Mouse (Mus musculus) intestine, embryonic 16.5 days (tissue): ENCODE results near the gene Med27. TPM values are rescaled to one million over a fixed set of nuclear protein-coding genes. Genes with fewer than 3 reads are reported as not detected.
A peak's percentile ranks its signal among the peaks of the same experiment; 100 is the strongest.

ENCODE experiments used
- ATAC-seq: fragments of 200-750 bp; cut with Nextera tagmentation; 2 replicates; pipeline ENCODE4 v1.8.0; 2017; ENCODE audit warnings: moderate TSS enrichment, moderate library complexity
- H3K27ac ChIP-seq: fragments of 300-500 bp; sonication (generic); 2 replicates; pipeline ENCODE4 v1.5.1; 2014; ENCODE audit warnings: mild to moderate bottlenecking, low read length
- H3K27me3 ChIP-seq: fragments of 300-500 bp; sonication (generic); replicated peaks from 2 replicates; pipeline ENCODE4 v1.6.1; 2014; ENCODE audit warnings: low read length, control low read depth, mixed read lengths; ENCODE audit not compliant: control insufficient read depth, insufficient read depth
- H3K36me3 ChIP-seq: fragments of 300-500 bp; sonication (generic); 2 replicates; pipeline ENCODE4 v1.6.1; 2014; ENCODE audit warnings: low read length, control low read depth; ENCODE audit not compliant: control insufficient read depth, insufficient read depth
- H3K4me1 ChIP-seq: fragments of 300-500 bp; sonication (generic); 2 replicates; pipeline ENCODE4 v1.6.1; 2014; ENCODE audit warnings: low read length, control low read depth, mixed read lengths; ENCODE audit not compliant: control insufficient read depth, insufficient read depth
- H3K4me2 ChIP-seq: fragments of 300-500 bp; sonication (generic); 2 replicates; pipeline ENCODE4 v1.6.1; 2014; ENCODE audit warnings: low read depth, low read length, control low read depth
- H3K4me3 ChIP-seq: fragments of 300-500 bp; sonication (generic); 2 replicates; pipeline ENCODE4 v1.5.1; 2014; ENCODE audit warnings: mild to moderate bottlenecking, low read length
- H3K9ac ChIP-seq: fragments of 300-500 bp; sonication (generic); 2 replicates; pipeline ENCODE4 v1.6.1; 2014; ENCODE audit warnings: low read depth, low read length
- H3K9me3 ChIP-seq: fragments of 300-500 bp; sonication (generic); 2 replicates; pipeline ENCODE4 v1.6.1; 2016; ENCODE audit warnings: low read length, control low read depth; ENCODE audit not compliant: control insufficient read depth
- WGBS: fragments of 180-500 bp; shearing (Covaris S2); extraction: QIAGEN DNeasy Blood & Tissue Kit; methylation state at CpG from one replicate; pipeline ENCODE4 v1.1.7; 2014; 5-methylcytosine and 5-hydroxymethylcytosine counted together
- polyA plus RNA-seq: library from polyadenylated mRNA; unstranded; fragments of >200 nt; fragmentation: Nextera tagmentation; extraction: Ambion mirVana; gene quantifications from 2 replicates; pipeline ENCODE4 v1.2.1, GENCODE M21; 2015

Med27 gene
- polyA plus RNA-seq = 35.9 and 41.4 TPM in 2 replicates

- peak within 1 kb of the TSS; percentile 87 for H3K4me2 ChIP-seq
Measured at GRCm38 (mm10) chr2:29346629-29347271, at the start of gene Med27. Gene Med27 (plus strand): TSS chr2:29346819.

GRCm38 (mm10) chr2:29309966-29310365 lies 36.7 kb upstream of the Med27 start:
- Histone ChIP-seq H3K9me3 (no peaks in the 10 kb centered on the region), H3K4me3 (no peak overlapping the region), H3K36me3 (no peaks in the 10 kb centered on the region), H3K4me1 (no peaks in the 10 kb centered on the region), H3K27ac (no peak overlapping the region), H3K4me2 (no peak overlapping the region), H3K9ac (no peak overlapping the region), H3K27me3 (no peaks in the 10 kb centered on the region)
- WGBS = 41% methylated on average over 7 of the region's 7 CpGs
- no peak for ATAC-seq

More at GRCm38 (mm10) chr2:29346629-29347271, at the start of gene Med27:
- peak within 1 kb of the TSS; percentile 94 for H3K4me3 ChIP-seq
- peak; percentile 98 for ATAC-seq
- no peaks in the 10 kb centered on the region for H3K9me3 ChIP-seq
- H3K36me3 ChIP-seq = peaks cover 14% of the 10 kb centered on the region
- H3K4me1 ChIP-seq = peaks cover 7% of the 10 kb centered on the region; the same call in 1 of the 2 replicates
- under 1% methylated on average over 41 of the region's 41 CpGs for WGBS
- H3K27ac ChIP-seq = no peak within 1 kb of the TSS
- H3K27me3 ChIP-seq = no peaks in the 10 kb centered on the region
- peak within 1 kb of the TSS; percentile 79 for H3K9ac ChIP-seq

- Histone ChIP-seq H3K4me3 (no peak overlapping the region), H3K9ac (no peak overlapping the region), H3K4me1 (no peaks in the 10 kb centered on the region), H3K9me3 (no peaks in the 10 kb centered on the region), H3K36me3 (no peaks in the 10 kb centered on the region), H3K4me2 (no peak overlapping the region), H3K27me3 (no peaks in the 10 kb centered on the region), H3K27ac (no peak overlapping the region)
- WGBS = 88% methylated on average over 5 of the region's 5 CpGs
- no peak for ATAC-seq
Measured at GRCm38 (mm10) chr2:29312058-29312457, 34.6 kb upstream of the Med27 start.

GRCm38 (mm10) chr2:29317906-29318470 lies 28.6 kb upstream of the Med27 start:
- WGBS = 73% methylated on average over 4 of the region's 4 CpGs

GRCm38 (mm10) chr2:29318596-29318995 lies 28.0 kb upstream of the Med27 start:
- Histone ChIP-seq H3K4me1 (no peaks in the 10 kb centered on the region), H3K27me3 (no peaks in the 10 kb centered on the region), H3K4me3 (no peak overlapping the region), H3K4me2 (no peak overlapping the region), H3K27ac (no peak overlapping the region), H3K36me3 (no peaks in the 10 kb centered on the region), H3K9ac (no peak overlapping the region), H3K9me3 (no peaks in the 10 kb centered on the region)
- WGBS = 83% methylated on average over 3 of the region's 3 CpGs
- no peak for ATAC-seq

More at GRCm38 (mm10) chr2:29317906-29318470, 28.6 kb upstream of the Med27 start:
- no peaks in the 10 kb centered on the region for H3K9me3 ChIP-seq
- H3K36me3 ChIP-seq = no peaks in the 10 kb centered on the region
- no peak overlapping the region for H3K4me2 ChIP-seq
- H3K9ac ChIP-seq = no peak overlapping the region
- no peak for ATAC-seq
- no peak overlapping the region for H3K4me3 ChIP-seq
- no peak overlapping the region for H3K27ac ChIP-seq
- H3K4me1 ChIP-seq = no peaks in the 10 kb centered on the region
- no peaks in the 10 kb centered on the region for H3K27me3 ChIP-seq

GRCm38 (mm10) chr2:29320229-29320751 lies 26.3 kb upstream of the Med27 start:
- H3K4me3 ChIP-seq = no peak overlapping the region
- 59% methylated on average over 11 of the region's 11 CpGs for WGBS
- no peaks in the 10 kb centered on the region for H3K4me1 ChIP-seq
- no peaks in the 10 kb centered on the region for H3K27me3 ChIP-seq
- H3K36me3 ChIP-seq = no peaks in the 10 kb centered on the region
- H3K9ac ChIP-seq = no peak overlapping the region
- ATAC-seq = no peak
- no peak overlapping the region for H3K27ac ChIP-seq
- H3K9me3 ChIP-seq = no peaks in the 10 kb centered on the region
- no peak overlapping the region for H3K4me2 ChIP-seq

GRCm38 (mm10) chr2:29320780-29321179 lies 25.8 kb upstream of the Med27 start:
- no peaks in the 10 kb centered on the region for H3K9me3 ChIP-seq
- no peaks in the 10 kb centered on the region for H3K4me1 ChIP-seq
- H3K27ac ChIP-seq = no peak overlapping the region
- H3K36me3 ChIP-seq = no peaks in the 10 kb centered on the region
- H3K27me3 ChIP-seq = no peaks in the 10 kb centered on the region
- H3K4me2 ChIP-seq = no peak overlapping the region
- H3K4me3 ChIP-seq = no peak overlapping the region
- no peak for ATAC-seq
- H3K9ac ChIP-seq = no peak overlapping the region
- WGBS = 74% methylated on average over 6 of the region's 6 CpGs

GRCm38 (mm10) chr2:29324456-29324855 lies 22.2 kb upstream of the Med27 start:
- Histone ChIP-seq H3K27me3 (no peaks in the 10 kb centered on the region), H3K4me3 (no peak overlapping the region), H3K4me2 (no peak overlapping the region), H3K27ac (no peak overlapping the region), H3K9me3 (no peaks in the 10 kb centered on the region), H3K36me3 (no peaks in the 10 kb centered on the region), H3K4me1 (no peaks in the 10 kb centered on the region), H3K9ac (no peak overlapping the region)
- ATAC-seq = no peak
- WGBS = 64% methylated on average over 2 of the region's 2 CpGs

- no peaks in the 10 kb centered on the region for H3K9me3 ChIP-seq
- no peaks in the 10 kb centered on the region for H3K4me1 ChIP-seq
- no peak overlapping the region for H3K4me3 ChIP-seq
- no peak overlapping the region for H3K27ac ChIP-seq
- no peaks in the 10 kb centered on the region for H3K27me3 ChIP-seq
- no peaks in the 10 kb centered on the region for H3K36me3 ChIP-seq
- no peak overlapping the region for H3K9ac ChIP-seq
- H3K4me2 ChIP-seq = no peak overlapping the region
- 82% methylated on average over 1 of the region's 1 CpGs for WGBS
- ATAC-seq = no peak
Measured at GRCm38 (mm10) chr2:29330471-29330870, 16.1 kb upstream of the Med27 start.
